Mouse (Mus musculus) liver, embryonic 14.5 days (tissue): ENCODE measurements around the gene Kcnip4.

Experiments used
- CTCF ChIP-seq: IDR thresholded peaks from 2 replicates; pipeline ENCODE4 v1.5.1; 2016; ENCODE audit warnings: antibody characterized with exemption, low read depth, control low read depth
- EP300 ChIP-seq: IDR thresholded peaks from 2 replicates; pipeline ENCODE4 v1.6.1; 2016; ENCODE audit warnings: antibody characterized with exemption, low read depth

- TF ChIP-seq CTCF (peak; percentile 76), EP300 (no peak)
Observed at GRCm38 (mm10) chr5:49090122-49090680, 434.5 kb downstream of the Kcnip4 start.
